Mouse (Mus musculus) layer of hippocampus, adult 8-10 months (tissue): ENCODE results near the gene Grm5. TPM values are rescaled to one million over a fixed set of nuclear protein-coding genes. Genes with fewer than 3 reads are reported as not detected.

Experiments
- DNase-seq, 2 experiments: peaks; one replicate each; pipeline ENCODE4 v3.0.0; 2022; ENCODE audit warnings: low spot score in 2 of 2
- total RNA-seq, 4 experiments: library from RNA; stranded (reverse); gene quantifications; 2 replicates each; pipeline ENCODE4 v1.2.4; 2022

Grm5 gene
- total RNA-seq, 4 experiments from 2014 or later: 227 to 263 (median 246) TPM

GRCm38 (mm10) chr7:88159542-88160241 lies 575.7 kb downstream of the Grm5 start:
- no peak for DNase-seq

DNA sequence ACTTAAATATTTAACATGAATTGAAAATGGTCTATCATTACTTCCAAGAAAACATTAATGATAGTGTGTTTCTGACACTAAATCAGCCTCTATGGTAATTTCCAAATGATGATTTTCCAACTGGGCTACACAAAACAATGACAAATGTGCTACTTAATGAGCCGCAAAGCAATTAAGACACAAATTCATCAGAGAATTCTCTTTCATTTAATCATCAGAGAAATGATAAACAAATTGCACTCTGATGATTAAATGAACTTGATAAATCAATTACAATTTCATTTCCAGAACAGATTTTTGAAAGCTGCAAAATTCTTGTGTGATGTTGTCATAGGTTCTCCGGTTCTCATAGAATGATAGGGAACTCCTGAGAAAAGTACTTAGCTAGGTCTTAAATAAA lies 577.6 kb downstream of the Grm5 start:
- no peak for DNase-seq

Other genes with a start within 250 kb of the Grm5 start
- gene Tyr, start 90.7 kb upstream of the Grm5 start, total RNA-seq: under 1 TPM in 1 of 4 experiments, not detected in 3; 0.10 TPM